Mouse (Mus musculus) 3134 (cell line): ENCODE results near the gene Mymk.

Experiments used
- DNase-seq: peaks from one replicate; pipeline ENCODE4 v3.0.0-alpha.2; 2011; ENCODE audit warnings: low spot score; ENCODE audit not compliant: insufficient read length; ENCODE audit errors: extremely low read depth

The Mymk gene

DNA sequence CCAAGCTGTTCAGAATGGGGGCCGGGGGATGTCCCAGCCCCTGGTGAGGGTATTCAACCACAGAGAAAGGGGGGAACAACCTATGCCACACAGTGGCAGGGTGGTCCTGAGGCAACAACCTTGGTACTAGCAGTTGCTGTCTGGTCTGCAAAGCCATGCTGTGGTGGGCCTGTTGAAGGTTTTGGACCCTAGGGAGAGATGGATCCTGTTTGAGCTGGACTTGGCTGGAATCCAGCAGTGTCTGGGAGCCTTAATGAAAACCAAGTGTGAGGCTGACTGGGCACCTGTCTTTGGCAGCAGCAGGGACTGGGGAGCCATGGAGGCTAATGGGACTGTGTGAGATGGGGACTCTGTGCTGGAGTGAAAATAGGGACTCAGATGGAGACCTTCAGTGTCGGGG, 7.7 kb upstream of the Mymk start:
- DNase-seq, result no peak

DNA sequence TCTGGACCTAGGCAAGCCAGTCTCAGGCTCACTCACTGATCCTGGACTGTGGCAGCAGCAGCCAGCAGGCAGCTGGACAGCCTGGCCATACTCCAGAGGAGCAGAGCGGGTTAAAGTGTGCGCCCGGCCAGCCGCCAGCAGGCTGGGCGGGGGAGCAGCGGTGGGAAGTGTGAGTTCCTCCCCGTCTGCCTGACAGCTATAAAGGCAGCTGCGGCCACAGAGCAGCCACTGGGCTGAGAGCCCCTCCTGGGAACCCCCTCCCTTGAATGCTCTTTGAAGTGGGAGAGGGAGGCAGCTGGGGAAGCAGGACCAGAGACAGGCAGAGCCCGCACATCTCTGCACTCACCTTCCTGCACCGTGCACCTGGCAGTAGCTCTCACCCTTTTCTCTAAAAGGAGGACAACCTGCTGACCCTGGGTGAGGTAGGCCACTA, 7.2 kb upstream of the Mymk start, which contains the start of gene Adamtsl2:
Gene Adamtsl2, plus strand, starts transcription at position 228 of the 433 bp plus-strand sequence.
- peak; percentile 83 for DNase-seq

DNA sequence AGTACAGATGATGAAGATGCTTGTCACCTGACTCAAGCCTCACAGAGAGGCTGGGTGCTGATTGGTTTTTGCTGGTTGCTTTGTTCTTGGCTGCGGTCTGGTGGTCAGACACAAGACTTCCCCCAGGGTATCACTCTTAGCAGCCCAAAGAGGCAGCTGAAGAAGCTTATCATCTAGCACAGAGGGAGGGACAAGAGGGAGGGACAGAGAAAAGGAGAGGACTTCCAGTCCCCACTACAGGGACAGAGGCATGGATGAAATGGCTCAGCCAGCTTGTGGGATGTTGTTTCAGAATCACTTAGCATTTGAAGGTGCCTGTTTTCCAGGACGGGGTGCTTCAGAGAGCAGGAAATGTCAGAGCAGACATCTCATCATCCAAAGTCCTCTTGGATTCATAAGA, 6.3 kb upstream of the Mymk start:
- DNase-seq, result no peak

DNA sequence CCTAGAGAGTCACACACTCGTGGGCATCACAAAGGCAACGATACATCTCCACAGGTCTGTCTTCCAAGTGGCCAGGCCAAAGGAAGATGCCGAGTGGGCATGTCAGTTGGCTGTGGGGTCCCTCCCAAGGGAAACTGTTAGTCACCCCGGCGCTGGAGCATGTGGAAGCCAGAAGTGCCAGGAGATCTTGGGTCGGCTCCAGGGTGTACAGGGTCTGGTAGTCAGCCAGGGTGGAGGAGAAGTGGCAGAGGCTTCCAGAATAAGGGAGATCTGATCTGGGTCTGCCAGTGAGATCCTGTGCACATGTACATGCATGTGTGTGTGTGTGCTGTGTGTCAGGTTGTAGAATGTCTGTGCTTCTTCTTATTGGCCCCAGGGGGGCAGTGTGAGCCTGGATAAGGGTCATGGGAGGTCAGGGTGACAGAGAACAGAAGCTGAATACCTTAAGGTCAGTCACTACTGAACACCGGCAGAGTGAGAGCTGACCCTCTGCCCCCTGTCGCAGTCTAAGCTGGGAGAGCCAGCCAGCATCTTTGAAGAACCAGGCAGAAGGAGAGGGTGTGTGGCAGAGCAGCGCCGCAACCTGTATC, 5.8 kb upstream of the Mymk start:
- peak; percentile 65 for DNase-seq

DNA sequence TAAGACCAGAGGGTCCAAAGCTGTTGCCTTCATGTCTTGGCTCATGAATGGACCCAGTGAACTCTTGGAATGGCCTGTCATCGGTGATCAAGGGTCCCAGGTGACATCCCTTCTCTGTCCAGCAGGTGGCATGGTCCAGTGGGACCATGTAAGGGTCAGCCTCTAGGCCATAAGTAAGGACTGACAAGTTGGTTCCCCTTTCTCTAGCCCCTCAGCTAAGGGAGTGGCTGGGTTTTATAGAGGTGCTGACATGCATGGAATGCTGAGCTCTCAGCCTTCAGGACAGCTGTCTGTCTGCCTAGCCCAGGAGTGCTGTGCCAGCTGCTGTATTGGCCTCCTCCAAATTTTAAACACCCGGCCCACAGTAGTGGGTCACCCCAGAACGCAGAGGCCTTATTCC, 3.5 kb upstream of the Mymk start:
- no peak for DNase-seq

DNA sequence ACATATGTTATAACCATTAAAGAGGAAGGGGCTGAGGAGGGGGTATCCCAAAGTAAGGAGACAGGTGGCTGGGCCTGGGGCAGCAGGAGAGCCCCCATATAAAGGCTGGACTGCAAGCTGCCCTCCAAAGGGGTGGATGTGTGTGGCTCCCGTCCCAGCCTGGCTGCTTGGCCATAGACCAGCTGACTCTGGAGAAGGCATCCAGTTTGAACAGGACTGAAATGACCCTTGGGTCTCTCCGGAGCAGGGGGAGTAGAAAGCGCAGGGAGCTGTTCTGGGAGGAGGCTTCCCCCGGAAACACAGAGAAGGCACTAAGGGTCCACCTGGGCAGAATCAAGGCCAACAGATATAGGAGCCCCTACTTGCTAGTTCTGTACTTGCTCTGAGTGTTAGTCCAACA, 2.8 kb upstream of the Mymk start:
- no peak for DNase-seq

DNA sequence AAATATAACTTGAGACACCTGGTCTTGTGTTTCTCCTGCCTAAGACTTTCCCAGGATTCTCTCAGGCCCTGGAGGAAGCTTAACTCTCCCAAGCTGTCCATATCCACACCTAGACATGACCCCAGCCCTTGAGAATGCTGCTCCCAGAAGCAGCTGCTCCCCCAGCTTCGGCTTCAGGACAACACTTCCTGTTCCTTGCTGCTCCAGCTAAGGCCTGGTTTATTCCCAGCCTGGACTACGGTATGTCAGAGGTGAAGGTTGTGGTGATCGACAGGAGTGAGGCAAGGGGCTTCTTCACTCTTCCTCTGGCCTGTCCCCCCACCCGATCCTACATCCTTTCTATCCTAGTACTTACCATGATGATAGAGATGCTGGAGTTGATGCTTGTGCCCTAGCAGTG, 1.4 kb upstream of the Mymk start:
- DNase-seq, result no peak

DNA sequence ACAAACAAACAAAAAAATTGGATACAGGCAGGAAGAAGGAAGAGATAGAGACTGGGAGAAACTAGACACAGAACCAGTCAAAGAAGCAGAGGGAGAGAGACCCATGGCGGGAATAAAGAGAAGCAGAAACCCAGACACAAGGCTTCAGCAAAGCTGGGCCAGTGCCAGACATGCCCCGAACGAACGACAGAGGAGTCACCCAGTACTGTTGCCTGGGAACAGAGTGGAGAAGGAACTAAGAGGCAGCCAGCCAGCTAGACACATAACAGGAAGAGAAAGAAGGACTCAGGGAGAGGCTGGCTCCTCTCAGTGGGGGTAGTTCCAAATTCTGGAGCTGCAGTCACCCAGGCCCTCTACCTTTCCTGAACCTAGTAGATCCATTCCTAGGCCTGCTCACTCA, 842 bp downstream of the Mymk start:
- peak; percentile 26 for DNase-seq

DNA sequence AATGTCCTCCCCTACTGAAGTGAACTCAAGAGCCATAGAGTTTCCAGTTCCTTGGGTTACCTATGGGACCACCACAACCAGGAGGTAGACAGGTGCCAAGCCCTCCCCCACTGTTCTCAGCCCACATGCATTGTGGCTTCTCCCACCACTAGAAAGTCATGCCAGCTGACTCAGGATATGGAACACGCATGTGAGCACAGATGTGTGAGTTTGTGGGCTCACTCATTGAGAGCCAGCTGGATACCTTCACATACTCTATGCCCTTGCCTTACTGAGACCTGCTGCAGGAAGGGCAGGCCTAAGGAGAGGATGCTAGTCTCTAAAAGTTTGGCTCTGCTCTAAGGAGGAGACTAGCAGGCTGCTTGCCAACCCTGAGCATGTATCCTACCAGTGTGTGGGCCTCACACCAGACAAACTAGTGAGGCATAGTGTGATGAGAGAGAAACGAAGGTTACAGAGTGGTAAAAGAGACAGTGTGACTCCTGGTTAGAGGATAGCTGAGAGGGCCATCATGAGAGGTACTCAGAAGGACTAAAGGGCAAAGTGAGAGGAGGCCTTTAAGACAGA, 1.6 kb downstream of the Mymk start:
- DNase-seq, result no peak

DNA sequence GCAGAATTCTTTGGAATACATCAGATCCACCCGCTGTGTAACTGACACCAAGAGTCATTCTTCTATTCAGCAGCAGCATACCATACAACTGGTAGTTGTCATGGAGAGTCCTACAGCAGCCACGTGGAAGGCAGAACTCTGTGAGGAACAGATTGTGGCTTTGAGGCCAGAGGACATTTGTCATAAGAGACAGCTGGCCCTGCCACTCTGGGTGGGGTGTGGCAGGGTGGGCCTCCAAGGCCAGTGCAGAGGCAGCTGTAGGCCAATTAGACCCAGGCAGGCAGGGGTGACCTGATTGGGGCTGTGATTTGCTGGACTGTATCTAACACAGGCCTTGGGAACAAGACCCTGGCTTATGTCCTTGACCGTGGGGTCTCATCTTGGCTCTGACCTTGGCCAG, 2.3 kb downstream of the Mymk start:
- DNase-seq, result no peak

DNA sequence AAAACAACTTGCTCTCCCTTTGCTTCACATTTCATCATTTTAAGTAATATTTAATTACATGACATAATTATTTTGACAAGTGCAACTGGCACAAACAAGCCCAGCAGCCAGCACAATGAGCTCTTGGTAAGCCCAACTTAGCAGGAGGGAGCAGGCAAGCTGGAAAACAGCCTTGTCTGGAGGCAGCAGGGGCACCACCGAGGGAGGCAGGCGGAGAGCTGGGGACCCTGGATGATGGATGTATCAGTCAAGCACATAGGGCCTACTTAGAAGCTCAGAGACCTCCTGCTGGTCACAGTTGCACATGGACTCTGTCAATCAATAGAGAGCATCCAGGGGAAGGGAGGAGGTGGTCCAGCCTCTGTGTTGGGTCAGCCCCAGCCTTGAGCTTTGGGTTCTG, 4.0 kb downstream of the Mymk start:
- no peak for DNase-seq

DNA sequence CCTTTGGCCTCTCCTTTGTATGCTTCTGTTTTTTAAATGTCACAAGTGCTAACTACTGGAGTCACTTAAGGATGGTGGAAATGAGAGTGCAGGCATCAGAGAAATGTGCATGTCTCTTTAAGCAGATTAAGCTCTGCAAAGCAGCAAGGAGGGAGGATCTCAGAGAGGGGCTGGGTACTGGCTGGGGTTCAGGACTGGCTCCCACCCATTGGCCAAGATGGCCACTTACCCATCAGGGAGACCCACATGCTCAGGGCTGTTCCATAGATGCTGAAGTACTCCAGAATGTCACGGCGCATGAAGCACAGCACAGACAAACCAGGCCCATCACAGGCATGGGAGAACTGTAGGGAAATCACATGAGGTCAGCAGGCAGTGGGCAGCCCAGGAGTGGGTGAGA, 4.9 kb downstream of the Mymk start:
- DNase-seq, result no peak

DNA sequence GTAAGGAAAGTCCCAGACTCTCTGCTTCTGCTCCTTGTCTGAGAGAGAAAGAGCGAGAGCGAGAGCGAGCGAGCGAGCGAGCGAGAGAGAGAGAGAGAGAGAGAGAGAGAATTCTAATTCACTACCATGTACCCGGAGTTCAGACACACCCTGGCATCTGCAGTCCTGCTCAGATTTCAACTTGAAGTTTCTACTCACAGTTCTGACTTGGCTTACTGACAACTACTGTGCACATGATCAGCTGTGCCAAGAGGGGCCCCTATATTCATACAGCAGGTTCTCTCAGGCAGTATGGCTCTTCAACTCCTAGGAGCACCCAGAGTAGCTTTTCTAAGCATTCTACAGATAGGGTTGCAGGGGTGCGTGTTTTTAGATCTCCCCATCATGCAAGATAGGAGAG, 12.8 kb downstream of the Mymk start:
- DNase-seq, result no peak

DNA sequence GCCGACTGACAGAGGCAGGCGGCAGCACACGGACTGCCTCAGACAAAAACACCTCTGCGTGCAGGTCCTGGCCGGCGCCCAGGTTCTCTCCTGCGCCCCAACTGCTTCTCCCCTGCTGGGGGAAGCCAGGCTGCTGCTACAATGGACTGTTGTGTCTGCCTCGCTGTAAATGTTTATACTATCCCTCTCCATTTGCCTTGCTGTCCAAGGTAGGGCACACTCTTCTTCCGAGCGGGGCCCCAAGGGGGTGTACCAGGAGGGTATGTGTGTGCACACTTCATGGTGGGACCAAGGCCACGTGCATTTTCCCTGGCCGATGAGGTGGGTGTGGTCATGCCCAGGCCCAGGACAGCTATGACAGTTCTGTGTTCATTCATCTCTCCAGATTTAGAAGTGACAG, 13.2 kb downstream of the Mymk start:
- DNase-seq, result no peak

DNA sequence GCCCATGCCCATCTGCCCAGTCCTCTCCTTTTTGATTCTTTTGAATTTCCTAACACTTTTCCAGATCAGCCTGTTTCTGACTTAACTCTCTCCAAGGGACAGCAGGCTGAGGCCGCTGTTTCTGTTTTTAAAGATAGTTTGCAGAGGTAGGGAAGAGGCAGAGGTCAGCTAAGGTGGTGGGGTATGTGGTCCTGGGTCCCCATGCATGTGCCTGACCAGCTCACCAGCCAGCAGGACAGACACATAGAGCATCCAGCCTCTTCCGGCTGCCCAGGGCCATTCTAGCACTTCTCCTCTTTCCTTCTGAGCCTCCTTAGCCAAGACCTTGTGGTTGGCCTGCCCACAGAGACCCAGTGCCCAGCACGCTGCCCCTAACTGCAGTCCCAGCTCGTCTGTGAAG, 13.7 kb downstream of the Mymk start:
- no peak for DNase-seq

DNA sequence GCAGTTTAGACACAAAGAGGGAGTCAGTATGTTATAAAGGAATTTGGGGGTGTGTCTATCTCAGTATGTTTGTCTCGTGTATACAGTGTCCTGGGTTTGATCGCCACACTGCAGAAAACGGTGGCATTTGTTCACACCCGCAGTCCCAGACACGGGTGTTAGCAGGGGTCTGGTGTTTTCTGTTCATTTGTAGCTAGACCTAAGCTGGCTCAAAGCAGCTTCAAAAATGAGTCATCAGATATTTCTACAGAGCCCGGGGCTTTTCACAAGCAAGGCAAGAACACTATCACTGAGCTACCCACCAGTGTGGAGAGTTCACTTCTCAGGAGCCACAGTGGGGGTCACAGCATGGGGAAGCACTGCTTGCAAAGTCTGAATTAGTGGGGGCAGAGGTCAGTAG, 22.6 kb downstream of the Mymk start:
- DNase-seq, result no peak

DNA sequence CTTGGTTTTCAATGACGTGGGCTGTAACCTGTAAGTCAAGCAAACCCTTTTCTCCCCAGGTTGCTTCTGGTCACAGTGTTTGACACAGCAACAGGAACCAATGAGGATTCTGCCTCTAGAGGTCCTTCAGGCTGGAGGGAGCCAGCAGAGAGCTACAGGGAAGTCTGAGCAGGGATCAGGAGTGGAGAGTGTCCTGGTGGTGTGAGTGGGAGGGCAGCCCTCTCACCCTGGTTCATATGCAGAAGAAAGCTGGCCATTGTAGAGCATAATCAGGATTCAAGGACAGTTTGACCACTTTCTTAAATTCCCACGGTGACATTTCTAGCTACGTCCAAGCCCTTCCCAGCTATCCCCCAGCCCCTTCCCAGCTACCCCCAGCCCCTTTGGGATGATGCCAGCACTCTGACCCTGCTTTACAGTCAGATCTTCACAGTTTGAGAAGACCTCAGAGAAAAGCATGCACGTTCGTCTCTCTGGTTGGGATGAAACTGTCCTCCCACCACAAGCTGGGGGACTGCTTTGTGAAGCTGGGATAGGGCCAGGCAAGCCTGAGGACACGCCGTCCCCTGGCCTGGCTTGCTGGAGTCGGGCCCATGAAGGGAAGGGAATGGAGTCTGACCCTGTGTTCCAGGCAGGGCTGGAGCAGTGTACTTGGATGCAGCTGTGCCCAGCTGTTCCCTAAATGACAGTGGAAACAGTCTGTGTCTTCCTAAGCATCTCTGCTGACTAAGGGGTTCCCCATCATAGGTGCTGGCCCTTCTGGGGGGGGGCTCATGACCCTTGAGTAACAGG, 25.8 kb downstream of the Mymk start:
- DNase-seq, result no peak

DNA sequence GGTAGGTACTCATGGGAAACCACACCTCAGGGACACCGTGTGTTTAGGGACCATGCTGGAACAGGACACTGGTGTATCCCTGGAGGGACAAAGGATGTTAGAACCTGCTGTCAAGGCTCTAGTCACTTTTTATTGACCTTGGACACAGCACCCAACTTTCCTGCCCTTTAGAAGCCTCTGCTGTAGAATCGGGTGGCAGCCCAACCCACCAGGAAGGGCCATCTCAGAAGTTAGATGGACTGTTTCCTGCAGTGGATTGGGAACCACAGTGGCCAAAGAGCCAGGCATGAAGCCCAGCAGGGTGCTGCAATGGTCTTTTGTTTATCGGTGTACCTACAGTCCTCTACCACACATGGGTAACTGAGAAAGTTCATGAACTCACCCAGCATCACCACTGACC, 27.3 kb downstream of the Mymk start:
- DNase-seq, result no peak

DNA sequence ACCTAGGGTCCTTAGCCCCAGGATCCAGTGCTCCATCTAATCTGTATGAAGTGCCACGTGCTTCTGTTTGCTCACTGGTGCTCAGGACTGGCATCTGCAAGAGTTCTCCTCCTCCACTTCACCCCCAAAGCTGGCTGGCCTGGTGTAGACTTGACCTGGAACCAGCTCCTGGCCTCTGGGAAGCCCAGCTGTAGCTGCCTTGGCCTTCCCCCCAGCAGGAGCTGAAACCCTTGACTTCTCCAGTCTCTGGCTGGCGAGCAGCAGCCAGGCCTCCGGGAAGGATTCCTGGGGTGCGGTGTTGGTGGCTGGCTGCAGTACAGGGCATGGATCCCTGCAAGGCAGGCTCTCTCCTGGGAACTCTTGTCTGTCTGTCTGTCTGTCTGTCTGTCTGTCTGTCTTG, 27.8 kb downstream of the Mymk start:
- DNase-seq, result no peak

DNA sequence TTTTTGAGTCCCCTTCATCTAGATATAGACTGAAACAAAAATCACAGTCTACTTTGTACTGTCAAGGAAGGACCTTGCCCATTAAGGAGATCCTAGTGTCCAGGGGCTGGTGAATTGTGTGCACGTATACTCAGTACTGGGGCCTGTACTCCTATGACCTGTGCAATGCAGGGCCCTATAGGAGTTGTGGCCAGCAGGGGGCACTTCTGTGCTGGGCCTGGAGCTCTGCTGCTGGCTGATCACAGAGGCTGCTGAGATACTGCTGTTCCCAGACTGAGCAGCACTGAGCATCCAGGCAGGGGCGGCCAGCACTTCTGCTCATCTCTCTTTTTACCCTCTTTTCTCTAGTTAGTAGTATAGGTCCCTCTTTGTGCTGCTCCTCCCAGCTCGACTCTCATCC, 28.5 kb downstream of the Mymk start:
- no peak for DNase-seq

DNA sequence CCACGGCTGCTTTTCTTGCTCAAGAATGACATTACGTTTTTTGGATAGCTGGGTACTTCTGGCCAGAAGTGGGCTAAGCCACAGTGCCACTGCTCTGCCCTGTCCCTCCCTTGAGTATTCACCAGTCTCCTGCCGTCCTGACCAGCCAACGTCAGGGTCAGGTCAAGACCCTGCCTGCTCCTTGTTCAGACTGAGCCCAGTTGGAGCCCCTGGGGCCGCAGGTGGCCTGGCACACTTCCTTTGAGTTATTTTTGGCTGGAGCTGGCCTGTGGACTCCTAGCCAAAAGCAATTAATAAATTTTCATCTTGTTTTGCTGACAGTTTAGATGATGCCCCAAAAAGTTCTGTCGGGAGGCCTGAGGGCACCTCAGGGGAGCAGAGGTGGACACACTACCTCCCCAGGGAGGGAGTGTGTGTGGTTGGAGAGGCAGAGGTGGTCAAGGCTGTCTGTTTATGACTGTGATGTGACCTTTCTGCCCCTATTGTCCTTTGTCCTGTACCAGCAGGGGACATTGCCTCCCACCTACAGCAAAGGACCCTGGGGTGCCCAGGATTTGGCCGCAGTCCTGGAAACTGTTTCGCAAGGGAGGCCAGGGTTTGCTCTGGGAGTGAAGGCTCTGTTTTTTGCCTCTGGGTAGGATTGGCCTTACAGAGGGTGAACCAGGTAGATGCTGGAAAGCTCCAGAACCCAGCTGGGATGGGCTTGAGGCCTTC, 29.7 kb downstream of the Mymk start:
- peak; percentile 57 for DNase-seq

DNA sequence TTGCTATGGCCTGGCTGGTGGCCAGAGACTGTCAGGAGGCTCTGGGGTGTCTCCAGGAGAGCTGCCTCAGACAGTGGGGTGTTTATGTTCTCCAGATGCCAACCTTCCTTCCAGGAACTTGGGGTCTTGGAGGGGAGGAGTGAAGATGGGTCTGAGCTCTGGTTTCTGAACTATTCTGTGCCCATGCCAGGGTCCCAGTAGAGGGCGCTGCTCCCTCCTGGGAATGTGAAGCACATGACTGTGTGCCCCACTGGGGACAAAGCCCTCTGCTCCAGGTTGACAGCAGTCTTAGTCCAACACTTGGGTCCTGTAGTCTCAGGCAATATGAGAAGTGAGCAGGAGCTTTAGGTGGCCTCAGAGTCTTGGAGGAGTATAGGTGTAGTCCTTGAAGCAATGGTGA, 32.7 kb downstream of the Mymk start:
- no peak for DNase-seq
